Mouse (Mus musculus): ENCODE data around the gene March2.
A peak's percentile ranks its signal among the peaks of the same experiment; 100 is the strongest.
"Not testable (repeated sequence)": the region's sequence is repeated elsewhere in the genome, so short reads cannot be mapped to it uniquely, and the experiment has no call there.

Gene March2

GRCm38 (mm10) chr17:33718384-33718881 lies at the start of gene March2:
Gene March2 (minus strand): TSS chr17:33718670.
- DNase-seq = peak; percentile 97

GRCm38 (mm10) chr17:33766389-33766788 lies 47.9 kb upstream of the March2 start:
- DNase-seq = no peak

- peak; percentile 99 for DNase-seq
Observed at GRCm38 (mm10) chr17:33760255-33761165, 42.0 kb upstream of the March2 start, which contains the start of gene Rab11b. Gene Rab11b (minus strand): TSS chr17:33760530.

GRCm38 (mm10) chr17:33759767-33760254 lies 41.3 kb upstream of the March2 start:
- peak; percentile 98 for DNase-seq

GRCm38 (mm10) chr17:33757231-33757630 lies 38.8 kb upstream of the March2 start:
- DNase-seq = peak; percentile 14

- no peak for DNase-seq
Observed at GRCm38 (mm10) chr17:33756108-33756790, 37.8 kb upstream of the March2 start.

GRCm38 (mm10) chr17:33755418-33756107 lies 37.1 kb upstream of the March2 start:
- DNase-seq = no peak

- peak; percentile 38 for DNase-seq
Observed at GRCm38 (mm10) chr17:33754656-33755055, 36.2 kb upstream of the March2 start.

- DNase-seq = no peak
Observed at GRCm38 (mm10) chr17:33752297-33752696, 33.8 kb upstream of the March2 start.

GRCm38 (mm10) chr17:33751181-33751580 lies 32.7 kb upstream of the March2 start:
- DNase-seq = no peak

- DNase-seq = no peak
Observed at GRCm38 (mm10) chr17:33749451-33749850, 31.0 kb upstream of the March2 start.

- no peak for DNase-seq
Observed at GRCm38 (mm10) chr17:33746011-33746410, 27.5 kb upstream of the March2 start.

- DNase-seq = no peak
Observed at GRCm38 (mm10) chr17:33744686-33745384, 26.4 kb upstream of the March2 start.

- no peak for DNase-seq
Observed at GRCm38 (mm10) chr17:33742420-33742819, 23.9 kb upstream of the March2 start.

- not testable (repeated sequence) for DNase-seq
Observed at GRCm38 (mm10) chr17:33733526-33733925, 15.1 kb upstream of the March2 start.

GRCm38 (mm10) chr17:33732556-33733083 lies 14.2 kb upstream of the March2 start:
- not testable (repeated sequence) for DNase-seq

- no peak for DNase-seq
Observed at GRCm38 (mm10) chr17:33729215-33729614, 10.7 kb upstream of the March2 start.

- no peak for DNase-seq
Observed at GRCm38 (mm10) chr17:33728396-33728795, 9.9 kb upstream of the March2 start.

- DNase-seq = no peak
Observed at GRCm38 (mm10) chr17:33719736-33720378, 1.4 kb upstream of the March2 start.

GRCm38 (mm10) chr17:33718944-33719725 lies 665 bp upstream of the March2 start:
- no peak for DNase-seq

GRCm38 (mm10) chr17:33717982-33718381 lies 488 bp downstream of the March2 start:
- DNase-seq = no peak
